Mouse (Mus musculus) lung, adult 2 months (tissue): ENCODE data around the gene Rad9a.

Experiments
- CTCF ChIP-seq: fragments of 200-500 bp; IDR thresholded peaks from 2 replicates; pipeline ENCODE4 v1.5.1; 2011; ENCODE audit warnings: mild to moderate bottlenecking, low read length, control low read depth; ENCODE audit not compliant: insufficient read depth
- POLR2A ChIP-seq: fragments of 200-500 bp; IDR thresholded peaks from 2 replicates; pipeline ENCODE4 v1.6.1; 2011; ENCODE audit warnings: low read depth, mild to moderate bottlenecking, control low read depth, low read length, borderline replicate concordance; ENCODE audit errors: extremely low read depth

GRCm38 (mm10) chr19:4148819-4149218, 52.6 kb downstream of the Rad9a start:
- no peak for TF ChIP-seq CTCF
- no peak for TF ChIP-seq POLR2A
